Mouse (Mus musculus) myocyte (in vitro differentiated cells): ENCODE measurements around the gene Tnpo2. TPM values are rescaled to one million over a fixed set of nuclear protein-coding genes. Genes with fewer than 3 reads are reported as not detected.

Experiments
- H3K27me3 ChIP-seq: one replicate; pipeline ENCODE4 v1.6.1; 2011; ENCODE audit not compliant: control insufficient read depth, insufficient read depth, insufficient read length
- H3K36me3 ChIP-seq: one replicate; pipeline ENCODE4 v1.6.1; 2011; ENCODE audit not compliant: control insufficient read depth, insufficient read depth
- H3K4me2 ChIP-seq: one replicate; pipeline ENCODE4 v1.6.1; 2011; ENCODE audit warnings: low read depth, control low read depth
- H3K4me3 ChIP-seq: one replicate; pipeline ENCODE4 v1.5.1; 2011; ENCODE audit warnings: mild to moderate bottlenecking, control low read depth, moderate library complexity
- H3K79me2 ChIP-seq: one replicate; pipeline ENCODE4 v1.6.1; 2011; ENCODE audit not compliant: control insufficient read depth, insufficient read depth
- H3ac ChIP-seq: one replicate; pipeline ENCODE4 v1.6.1; 2011; ENCODE audit not compliant: control insufficient read depth, insufficient read length
- CEBPB ChIP-seq: IDR thresholded peaks from 2 replicates; pipeline ENCODE4 v1.6.1; 2011; ENCODE audit warnings: mild to moderate bottlenecking, moderate library complexity; ENCODE audit not compliant: poor library complexity, insufficient read depth, severe bottlenecking
- E2F4 ChIP-seq: IDR thresholded peaks from one replicate; pipeline ENCODE4 v1.6.1; 2011; ENCODE audit warnings: mild to moderate bottlenecking, control low read depth, moderate library complexity; ENCODE audit not compliant: insufficient read depth
- MAX ChIP-seq: IDR thresholded peaks from one replicate; pipeline ENCODE4 v1.6.1; 2011; ENCODE audit warnings: low read depth, mild to moderate bottlenecking, control low read depth
- MYOD1 ChIP-seq, 3 experiments: IDR thresholded peaks; one replicate each; pipeline ENCODE4 v1.6.1; 2011; ENCODE audit warnings: control low read depth in 2 of 3, low read depth in 2 of 3, mild to moderate bottlenecking in 2 of 3, moderate library complexity in 1 of 3; ENCODE audit not compliant: insufficient read length in 2 of 3, control insufficient read depth in 1 of 3
- MYOG ChIP-seq, 3 experiments: IDR thresholded peaks; one replicate each; pipeline ENCODE4 v1.6.1; 2011; ENCODE audit warnings: control low read depth in 2 of 3, low read depth in 2 of 3, mild to moderate bottlenecking in 2 of 3; ENCODE audit not compliant: insufficient read length in 2 of 3, control insufficient read depth in 1 of 3, insufficient read depth in 1 of 3
- POLR2A ChIP-seq: IDR thresholded peaks from one replicate; pipeline ENCODE4 v1.6.1; 2011; ENCODE audit warnings: low read depth, mild to moderate bottlenecking, control low read depth, moderate library complexity; ENCODE audit not compliant: insufficient read length
- POLR2AphosphoS2 ChIP-seq: IDR thresholded peaks from one replicate; pipeline ENCODE4 v1.6.1; 2011; ENCODE audit warnings: low read depth, control low read depth; ENCODE audit not compliant: insufficient read length
- REST ChIP-seq: IDR thresholded peaks from one replicate; pipeline ENCODE4 v1.6.1; 2011; ENCODE audit warnings: mild to moderate bottlenecking, control low read depth, moderate library complexity; ENCODE audit not compliant: insufficient read depth, insufficient read length
- SRF ChIP-seq: IDR thresholded peaks from one replicate; pipeline ENCODE4 v1.6.1; 2011; ENCODE audit warnings: low read depth; ENCODE audit not compliant: control insufficient read depth, insufficient read length
- TCF12 ChIP-seq: IDR thresholded peaks from one replicate; pipeline ENCODE4 v1.6.1; 2011; ENCODE audit warnings: mild to moderate bottlenecking, control low read depth; ENCODE audit not compliant: poor library complexity, insufficient read depth, severe bottlenecking
- TCF3 ChIP-seq: IDR thresholded peaks from one replicate; pipeline ENCODE4 v1.6.1; 2011; ENCODE audit warnings: low read depth, control low read depth; ENCODE audit not compliant: insufficient read length
- USF1 ChIP-seq: IDR thresholded peaks from one replicate; pipeline ENCODE4 v1.6.1; 2011; ENCODE audit warnings: low read depth, mild to moderate bottlenecking, control low read depth, moderate library complexity
- polyA plus RNA-seq: library from polyadenylated mRNA; unstranded; fragments of >200 nt; fragmentation: generic; extraction: Trizol; gene quantifications from one replicate; pipeline ENCODE4 v1.2.1, GENCODE M21; 2012; ENCODE audit warnings: missing spikeins

The Tnpo2 gene
- polyA plus RNA-seq, 1 experiment, result 46.3 TPM

DNA sequence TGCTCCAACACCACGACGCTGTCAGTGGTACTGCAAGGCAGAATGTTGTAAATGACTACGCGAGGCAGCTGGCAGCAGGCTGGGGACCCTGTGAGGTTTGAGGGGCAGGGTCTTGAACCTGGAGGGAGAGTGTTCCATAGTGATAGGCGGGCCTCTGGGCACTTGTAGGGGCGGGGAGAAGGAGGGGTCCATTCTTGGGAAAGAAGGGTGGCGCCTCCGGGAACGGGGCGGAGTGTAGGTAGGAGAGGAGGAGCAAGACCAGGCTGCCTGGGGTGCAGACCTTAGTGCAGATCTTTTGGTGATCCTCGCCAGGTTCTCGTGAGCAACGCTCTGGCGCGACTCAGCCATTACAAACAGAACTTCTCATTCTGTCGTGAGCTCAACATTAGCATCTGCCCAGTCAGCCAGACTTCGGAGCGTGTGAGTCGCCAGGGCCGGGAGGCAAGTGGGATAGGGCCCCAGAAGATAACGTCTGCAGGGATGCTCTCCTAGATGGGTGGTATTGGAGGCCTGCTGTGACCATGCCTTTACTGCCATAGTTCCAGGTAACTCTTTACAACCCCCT is 54.9 kb downstream of the Tnpo2 start:
- H3K79me2 ChIP-seq, result no peaks in the 10 kb centered on the region
- no peak overlapping the region for H3K4me2 ChIP-seq
- no peak for TF ChIP-seq CEBPB
- TF ChIP-seq REST, result no peak
- no peak for TF ChIP-seq TCF12
- TF ChIP-seq TCF3, result no peak
- no peak for TF ChIP-seq MYOD1 (IDR thresholded peaks at IDR 0.05; ENCODE audit: control insufficient read depth in 1 of 3, insufficient read length in 2 of 3, low read depth in 2 of 3)
- no peak for TF ChIP-seq SRF
- no peak for TF ChIP-seq E2F4
- TF ChIP-seq MAX, result no peak
- no peak for TF ChIP-seq MYOG (IDR thresholded peaks at IDR 0.05; ENCODE audit: control insufficient read depth in 1 of 3, insufficient read depth in 1 of 3, insufficient read length in 2 of 3, low read depth in 2 of 3)
- no peak for TF ChIP-seq USF1
- no peak for TF ChIP-seq POLR2A
- TF ChIP-seq POLR2AphosphoS2, result no peak
- no peak overlapping the region for H3ac ChIP-seq
- H3K36me3 ChIP-seq, result peaks cover 8% of the 10 kb centered on the region
- H3K27me3 ChIP-seq, result no peaks in the 10 kb centered on the region
- H3K4me3 ChIP-seq, result no peak overlapping the region

DNA sequence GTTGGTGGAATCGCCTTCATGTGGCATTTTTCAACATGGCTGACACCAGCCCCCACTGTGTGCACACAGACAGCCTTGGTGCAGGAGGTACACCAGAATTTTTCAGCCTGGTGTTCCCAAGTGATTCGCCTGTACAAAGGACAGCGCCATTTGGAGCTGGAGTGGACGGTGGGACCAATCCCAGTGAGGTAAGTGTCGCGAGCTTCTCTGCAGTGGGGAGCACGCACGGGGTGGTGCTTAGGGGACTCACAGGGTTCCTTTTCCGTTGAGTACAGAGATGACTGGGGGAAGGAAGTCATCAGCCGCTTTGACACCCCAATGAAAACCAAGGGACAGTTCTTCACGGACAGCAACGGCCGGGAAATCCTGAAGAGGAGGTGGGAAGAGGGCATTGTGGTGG is 58.3 kb downstream of the Tnpo2 start:
- Histone ChIP-seq H3K79me2 (no peaks in the 10 kb centered on the region), H3K36me3 (no peaks in the 10 kb centered on the region), H3K4me2 (no peak overlapping the region), H3K4me3 (no peak overlapping the region), H3K27me3 (no peaks in the 10 kb centered on the region), H3ac (no peak overlapping the region)
- TF ChIP-seq SRF (no peak), USF1 (no peak), CEBPB (no peak), POLR2A (no peak), TCF12 (no peak)

DNA sequence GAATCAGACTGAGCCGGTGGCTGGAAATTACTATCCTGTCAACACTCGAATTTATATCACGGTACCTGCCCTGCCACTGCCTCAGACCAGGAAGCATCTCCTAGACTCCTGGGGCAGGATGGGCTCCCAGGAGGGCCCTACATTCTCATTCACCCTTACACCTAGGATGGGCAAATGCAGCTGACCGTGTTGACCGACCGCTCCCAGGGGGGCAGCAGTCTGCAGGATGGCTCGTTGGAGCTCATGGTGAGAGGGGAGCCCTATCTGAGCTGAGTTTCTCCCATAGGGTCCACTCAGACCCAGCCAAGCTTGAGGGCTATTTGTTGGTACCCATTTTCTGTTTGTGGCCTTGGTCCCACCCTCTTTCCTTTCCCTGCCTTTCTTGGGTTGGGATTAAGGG is 58.9 kb downstream of the Tnpo2 start:
- H3K4me3 ChIP-seq, result no peak overlapping the region
- no peaks in the 10 kb centered on the region for H3K27me3 ChIP-seq
- H3ac ChIP-seq, result no peak overlapping the region
- H3K79me2 ChIP-seq, result no peaks in the 10 kb centered on the region
- no peaks in the 10 kb centered on the region for H3K36me3 ChIP-seq
- TF ChIP-seq CEBPB (no peak), POLR2A (no peak)
- H3K4me2 ChIP-seq, result no peak overlapping the region

DNA sequence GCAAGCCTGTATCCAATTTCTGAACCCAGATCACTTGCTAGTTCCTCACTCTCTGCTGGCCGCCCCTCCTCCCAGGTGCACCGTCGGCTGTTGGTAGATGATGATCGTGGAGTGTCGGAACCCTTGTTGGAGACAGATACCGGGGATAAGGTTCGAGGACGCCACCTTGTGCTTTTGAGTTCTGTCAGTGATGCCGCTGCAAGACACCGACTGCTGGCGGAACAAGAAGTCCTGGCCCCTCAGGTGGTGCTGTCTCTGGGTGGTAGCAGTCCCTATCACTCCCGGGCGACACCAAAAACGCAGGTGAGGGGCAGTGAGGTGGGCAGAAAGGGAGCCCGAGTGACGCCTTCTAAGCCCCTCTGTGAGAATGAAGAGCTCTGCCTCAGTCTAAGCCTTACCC is 59.5 kb downstream of the Tnpo2 start:
- TF ChIP-seq TCF3 (no peak), POLR2A (no peak), POLR2AphosphoS2 (no peak), CEBPB (no peak), E2F4 (no peak), MAX (no peak), SRF (no peak), REST (no peak), USF1 (no peak), MYOD1 (IDR thresholded peaks at IDR 0.05; ENCODE audit: control insufficient read depth in 1 of 3, insufficient read length in 2 of 3, low read depth in 2 of 3) (no peak), TCF12 (no peak), MYOG (IDR thresholded peaks at IDR 0.05; ENCODE audit: control insufficient read depth in 1 of 3, insufficient read depth in 1 of 3, insufficient read length in 2 of 3, low read depth in 2 of 3) (no peak)
- Histone ChIP-seq H3K79me2 (no peaks in the 10 kb centered on the region), H3K36me3 (no peaks in the 10 kb centered on the region), H3K4me2 (no peak overlapping the region), H3K4me3 (no peak overlapping the region), H3ac (no peak overlapping the region), H3K27me3 (no peaks in the 10 kb centered on the region)

DNA sequence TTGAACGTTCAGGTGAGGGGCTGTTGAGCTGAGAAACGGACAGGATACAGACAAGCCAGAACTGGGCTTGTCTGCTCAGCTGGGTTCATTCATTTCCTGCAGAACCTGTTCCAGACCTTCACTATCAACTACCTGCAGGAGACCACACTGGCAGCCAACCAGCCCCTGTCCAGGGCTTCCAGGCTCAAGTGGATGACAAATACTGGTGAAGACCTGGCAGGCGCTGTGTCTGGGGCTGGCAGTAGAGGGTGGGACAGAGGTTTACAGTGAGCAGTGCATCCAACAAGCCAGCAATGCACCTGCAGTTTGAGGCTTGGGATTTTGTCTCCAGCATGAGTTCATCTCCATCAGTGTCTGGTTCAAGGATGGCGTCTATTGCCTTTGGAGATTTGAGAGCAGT is 60.1 kb downstream of the Tnpo2 start:
- H3K27me3 ChIP-seq, result no peaks in the 10 kb centered on the region
- no peaks in the 10 kb centered on the region for H3K36me3 ChIP-seq

More for the DNA sequence above, 60.1 kb downstream of the Tnpo2 start:
- Histone ChIP-seq H3K4me2 (no peak overlapping the region), H3ac (no peak overlapping the region), H3K4me3 (no peak overlapping the region), H3K79me2 (no peaks in the 10 kb centered on the region)
- no peak for TF ChIP-seq POLR2AphosphoS2
- no peak for TF ChIP-seq POLR2A
- TF ChIP-seq CEBPB, result no peak
